Mouse (Mus musculus) heart, postnatal 4 days (tissue): ENCODE data around the gene Ak7. TPM values are rescaled to one million over a fixed set of nuclear protein-coding genes. Genes with fewer than 3 reads are reported as not detected.
A peak's percentile ranks its signal among the peaks of the same experiment; 100 is the strongest.

Source experiments
- DNase-seq: peaks from one replicate; pipeline ENCODE4 v3.0.0; 2021
- total RNA-seq, 2 experiments: library from RNA; stranded (reverse); gene quantifications; 2 replicates each; pipeline ENCODE4 v1.2.3; 2021

Gene Ak7
- total RNA-seq, 2 experiments from 2014 or later = 0.09 TPM; not detected in 1

DNA sequence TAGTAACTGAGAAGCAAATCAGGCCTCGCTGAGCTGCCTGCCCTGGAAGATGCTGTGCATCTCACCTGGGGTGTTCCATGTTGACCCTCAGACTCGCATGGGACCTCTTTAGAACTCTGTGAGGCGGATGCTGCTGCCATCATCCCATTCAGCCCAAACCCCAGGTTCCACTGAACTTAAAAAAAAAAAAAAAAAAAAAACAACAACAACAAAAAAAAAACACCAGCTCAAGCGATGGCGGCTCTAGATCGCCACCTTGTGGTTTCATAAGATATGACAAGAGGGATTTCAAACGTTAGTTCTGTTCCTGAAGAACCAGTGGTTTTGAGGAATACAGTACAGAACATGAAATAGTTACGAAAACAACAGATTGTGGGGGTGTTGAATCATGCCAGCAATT is 22.2 kb downstream of the Ak7 start:
- DNase-seq = peak; percentile 29

DNA sequence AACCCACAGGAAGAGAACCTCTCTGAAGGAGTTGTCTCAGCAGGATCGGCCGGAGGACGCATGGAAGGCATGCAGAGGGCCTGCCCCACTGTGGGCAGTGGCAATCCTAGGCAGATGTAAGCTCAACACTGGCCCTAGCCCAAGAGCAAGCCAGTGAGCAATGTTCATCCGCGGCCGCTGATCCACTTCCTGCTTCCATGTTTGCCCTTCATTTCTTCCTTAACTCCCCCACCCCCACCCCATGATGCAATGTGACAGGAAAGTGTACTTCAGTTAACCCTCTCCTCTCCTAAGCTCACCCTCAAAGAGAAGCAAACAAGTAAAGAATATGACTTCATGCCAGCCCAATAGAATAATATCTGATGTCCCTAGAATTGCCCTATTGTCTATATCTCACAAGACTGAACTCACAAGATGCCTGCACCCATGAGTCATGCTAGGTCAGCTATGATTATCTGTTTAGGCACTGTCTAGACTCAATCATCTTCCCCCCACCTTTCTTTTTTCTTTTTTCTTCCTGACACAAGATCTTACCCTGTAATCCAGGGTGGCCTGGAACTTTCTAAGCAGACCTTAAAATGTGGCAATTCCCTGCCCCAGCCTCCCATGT is 25.2 kb downstream of the Ak7 start:
- DNase-seq = no peak

GRCm38 (mm10) chr12:105733370-105734159 is 27.8 kb downstream of the Ak7 start:
- no peak for DNase-seq

GRCm38 (mm10) chr12:105735226-105735888 is 29.6 kb downstream of the Ak7 start:
- DNase-seq = no peak

GRCm38 (mm10) chr12:105735889-105736251 is 30.1 kb downstream of the Ak7 start:
- DNase-seq = no peak

DNA sequence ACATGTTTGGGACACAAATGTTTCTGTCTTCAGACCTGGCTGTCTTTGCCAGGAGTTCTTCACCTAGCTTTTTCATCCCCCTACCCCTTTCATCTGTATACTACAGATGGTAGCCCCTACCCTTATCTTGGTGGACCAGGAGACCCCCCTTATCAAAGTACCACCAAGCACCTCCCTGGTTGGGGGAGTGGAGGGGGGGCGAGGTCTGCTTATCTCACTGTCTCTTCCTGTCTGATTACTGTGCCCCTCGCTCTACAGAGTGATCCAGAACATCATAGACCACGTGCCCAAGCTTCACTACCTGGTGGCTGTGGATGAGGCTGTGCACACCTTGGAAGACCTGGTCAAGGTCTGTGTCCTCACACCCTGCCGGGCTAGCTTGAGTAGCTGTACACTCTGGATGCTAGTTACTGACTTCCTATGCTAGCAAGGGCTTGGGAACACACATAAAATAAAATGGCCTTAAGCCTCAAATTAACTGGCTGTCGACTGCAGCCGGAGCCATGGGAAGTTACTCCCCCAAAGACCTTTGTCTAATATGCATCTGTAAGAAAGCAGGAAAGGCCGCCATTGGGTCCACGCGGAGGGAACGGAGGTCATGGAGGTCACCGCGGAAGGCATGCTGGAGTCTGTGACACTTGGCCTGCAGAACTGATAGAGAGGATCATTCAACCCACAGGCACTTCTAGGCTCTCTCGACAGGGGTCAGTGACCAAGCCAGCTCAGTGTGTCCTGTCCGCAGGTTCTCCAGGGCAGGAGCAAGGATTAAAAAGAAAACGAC is 32.7 kb downstream of the Ak7 start:
- DNase-seq = no peak

DNA sequence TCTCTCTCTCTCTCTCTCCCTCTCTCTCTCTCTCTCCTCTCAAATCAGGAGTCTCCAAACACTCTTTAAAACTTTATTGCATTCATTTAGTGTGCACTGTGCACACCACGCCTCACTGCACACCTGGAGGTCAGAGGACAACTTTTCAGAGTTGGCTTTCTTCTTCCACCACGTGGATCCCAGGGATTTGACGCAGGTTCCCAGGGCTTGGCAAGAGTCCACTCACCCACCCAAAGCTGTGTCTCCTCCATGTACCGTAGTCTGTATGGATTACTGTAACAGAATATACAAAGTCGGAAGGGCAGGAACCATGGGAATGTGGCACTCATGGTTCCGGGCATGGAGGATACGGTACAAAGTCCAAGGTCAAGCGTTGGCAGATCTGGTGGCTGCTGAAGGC is 33.9 kb downstream of the Ak7 start:
- DNase-seq = no peak

DNA sequence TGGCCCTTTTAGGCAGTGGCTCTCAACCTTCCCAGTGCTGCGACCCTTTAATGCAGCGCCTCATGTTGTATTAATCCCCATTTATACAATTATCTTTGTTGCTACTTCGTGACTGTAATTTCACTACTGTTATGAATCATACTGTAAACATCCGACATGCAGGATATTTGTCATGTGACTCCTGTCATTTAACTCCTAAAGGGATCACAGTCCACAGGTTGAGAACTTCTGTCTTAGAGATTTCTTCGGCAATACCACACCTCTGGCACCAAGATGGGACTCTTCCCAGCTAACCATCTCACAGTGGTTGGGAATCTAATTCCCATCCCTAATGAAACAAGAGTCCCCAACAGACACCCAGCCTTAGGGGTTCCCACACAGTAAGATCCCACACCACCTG is 42.3 kb downstream of the Ak7 start:
- no peak for DNase-seq

GRCm38 (mm10) chr12:105753813-105754212 is 48.0 kb downstream of the Ak7 start:
- no peak for DNase-seq

- DNase-seq = no peak
These were observed 52.2 kb downstream of the Ak7 start for GRCm38 (mm10) chr12:105757816-105758497.

- DNase-seq = no peak
These were observed 53.1 kb downstream of the Ak7 start for GRCm38 (mm10) chr12:105758911-105759310.

DNA sequence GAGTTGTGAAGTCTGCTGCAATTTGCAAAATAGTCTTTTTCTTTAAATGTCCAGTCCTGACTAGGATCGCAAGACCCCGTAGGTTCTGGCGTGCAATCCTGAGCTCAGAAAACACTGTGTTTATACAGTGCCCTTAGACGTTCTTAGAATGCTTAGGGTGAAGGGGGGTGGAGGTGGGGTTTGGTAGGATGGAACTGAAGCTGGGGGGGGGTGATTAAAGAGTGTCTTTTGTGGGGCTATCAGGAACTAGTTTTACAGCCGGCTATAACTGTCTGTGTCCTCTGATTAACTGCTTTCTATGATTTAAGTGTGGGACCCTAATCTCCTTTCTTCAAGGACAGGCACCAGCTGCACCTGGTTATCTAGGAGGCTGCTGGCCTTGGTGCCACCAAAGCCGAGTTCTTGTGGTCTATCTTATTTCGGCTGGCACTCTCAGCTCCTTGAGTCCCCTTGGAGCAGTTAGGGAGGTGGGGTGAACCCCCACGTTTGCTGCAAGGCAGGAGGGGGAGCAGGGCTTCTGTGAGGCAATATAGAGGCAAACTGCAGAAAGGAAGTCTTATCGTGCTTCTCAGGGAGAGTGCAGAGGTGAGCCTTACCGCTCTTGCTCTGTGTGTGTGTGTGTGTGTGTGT is 54.2 kb downstream of the Ak7 start:
- DNase-seq = no peak

DNA sequence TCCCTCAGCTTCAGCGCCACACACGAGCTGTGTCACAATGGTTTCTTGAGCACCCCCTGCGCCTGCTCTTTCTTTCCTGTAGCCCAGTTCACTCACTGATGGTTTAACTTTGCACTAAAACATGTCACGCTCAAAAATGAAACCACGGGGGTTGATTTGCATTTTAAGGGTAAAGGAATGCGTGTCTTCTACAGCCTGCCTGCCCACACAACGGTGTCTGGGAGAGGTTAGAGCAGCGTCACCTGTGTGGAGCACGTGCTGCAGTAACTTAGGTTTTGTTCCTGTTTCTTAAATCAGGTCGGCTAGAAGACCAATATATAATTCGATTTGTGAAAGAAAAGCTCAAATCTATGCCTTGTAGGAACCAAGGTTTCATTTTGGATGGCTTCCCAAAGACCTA is 55.4 kb downstream of the Ak7 start:
- no peak for DNase-seq

DNA sequence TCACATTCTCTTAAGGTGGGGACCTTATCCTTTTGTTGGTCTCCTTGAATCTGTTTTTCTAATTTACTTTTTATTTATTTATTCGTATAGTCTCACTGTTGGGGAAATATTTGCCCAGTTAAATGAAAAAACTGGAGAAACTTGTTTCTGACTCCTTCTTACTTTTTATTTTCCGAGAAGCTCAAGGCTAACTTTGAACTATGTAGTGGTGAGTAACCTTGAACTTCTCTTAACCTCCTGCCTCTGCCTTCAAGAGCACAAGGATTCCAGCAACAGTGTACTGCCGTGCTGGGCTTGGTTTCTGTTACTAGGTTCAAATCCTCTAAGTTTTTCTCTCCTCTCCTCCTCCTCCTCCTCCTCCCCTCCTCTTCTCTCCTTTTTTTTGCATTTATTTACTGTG is 55.9 kb downstream of the Ak7 start:
- no peak for DNase-seq

- DNase-seq = no peak
These were observed 63.9 kb downstream of the Ak7 start for GRCm38 (mm10) chr12:105769700-105770099.

DNA sequence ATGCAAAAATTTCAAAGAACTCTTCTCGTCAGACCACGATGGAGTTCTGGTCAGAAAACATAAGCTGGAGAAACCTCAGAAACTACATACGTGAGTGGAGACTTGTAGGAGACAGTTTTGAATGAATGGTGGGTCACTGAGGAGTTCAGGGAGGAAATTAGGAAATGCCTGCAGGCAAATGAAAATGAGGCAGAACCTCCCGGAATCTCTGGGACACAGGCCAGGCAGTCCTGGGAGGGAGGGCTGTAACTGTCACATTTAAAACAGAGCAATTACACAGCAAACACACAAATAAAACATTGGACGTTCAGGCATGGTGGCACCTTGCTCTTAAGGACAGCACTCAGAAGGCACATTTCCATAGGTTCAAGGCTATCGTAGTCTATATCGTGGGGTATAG is 69.1 kb downstream of the Ak7 start:
- DNase-seq = no peak

- DNase-seq = no peak
These were observed 71.9 kb downstream of the Ak7 start for GRCm38 (mm10) chr12:105777651-105778050.

- peak; percentile 90 for DNase-seq
These were observed 78.6 kb downstream of the Ak7 start, which contains the start of gene Papola for GRCm38 (mm10) chr12:105784196-105784999. Papola (plus strand) TSS chr12:105784694.

DNA sequence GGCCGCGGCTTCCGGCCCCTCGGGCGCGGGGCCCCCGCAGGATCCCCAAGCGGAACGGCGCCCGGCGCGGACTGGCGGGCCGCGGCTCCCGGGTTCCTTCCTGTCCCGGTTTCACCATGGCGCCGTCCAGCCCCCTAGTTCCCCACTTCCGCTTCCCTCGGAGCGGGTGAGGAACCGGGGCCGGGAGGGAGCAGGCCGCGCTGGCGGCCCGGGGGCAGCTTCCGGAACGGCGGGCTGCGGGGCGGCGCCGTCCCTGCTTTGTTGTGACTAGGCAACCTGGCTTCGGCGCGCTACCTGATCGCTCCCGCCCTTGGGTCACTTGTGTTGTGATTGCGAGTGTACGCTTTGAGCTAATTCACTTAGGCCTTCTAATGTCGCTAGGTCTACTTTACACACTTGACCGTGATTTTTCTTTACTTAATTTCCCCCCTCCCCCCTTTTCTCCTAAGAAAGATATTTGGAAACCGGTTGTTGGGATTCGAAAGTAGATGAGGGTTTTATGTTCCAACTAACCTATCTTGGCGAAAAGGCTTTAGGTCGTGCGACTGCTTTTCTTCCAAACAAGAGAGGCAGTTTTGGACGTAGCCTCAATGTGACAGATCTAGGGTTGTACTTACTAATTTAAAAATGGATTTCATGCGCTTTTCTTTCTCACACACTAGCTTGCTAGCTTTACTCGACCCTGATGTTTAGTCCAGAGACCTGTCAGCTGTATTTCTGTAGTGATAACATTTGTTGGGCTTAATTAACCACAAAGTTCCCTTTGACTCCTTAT is 79.4 kb downstream of the Ak7 start:
- peak; percentile 79 for DNase-seq

- DNase-seq = no peak
These were observed 80.3 kb downstream of the Ak7 start for GRCm38 (mm10) chr12:105786113-105786512.
